In the genomic region with DNA sequence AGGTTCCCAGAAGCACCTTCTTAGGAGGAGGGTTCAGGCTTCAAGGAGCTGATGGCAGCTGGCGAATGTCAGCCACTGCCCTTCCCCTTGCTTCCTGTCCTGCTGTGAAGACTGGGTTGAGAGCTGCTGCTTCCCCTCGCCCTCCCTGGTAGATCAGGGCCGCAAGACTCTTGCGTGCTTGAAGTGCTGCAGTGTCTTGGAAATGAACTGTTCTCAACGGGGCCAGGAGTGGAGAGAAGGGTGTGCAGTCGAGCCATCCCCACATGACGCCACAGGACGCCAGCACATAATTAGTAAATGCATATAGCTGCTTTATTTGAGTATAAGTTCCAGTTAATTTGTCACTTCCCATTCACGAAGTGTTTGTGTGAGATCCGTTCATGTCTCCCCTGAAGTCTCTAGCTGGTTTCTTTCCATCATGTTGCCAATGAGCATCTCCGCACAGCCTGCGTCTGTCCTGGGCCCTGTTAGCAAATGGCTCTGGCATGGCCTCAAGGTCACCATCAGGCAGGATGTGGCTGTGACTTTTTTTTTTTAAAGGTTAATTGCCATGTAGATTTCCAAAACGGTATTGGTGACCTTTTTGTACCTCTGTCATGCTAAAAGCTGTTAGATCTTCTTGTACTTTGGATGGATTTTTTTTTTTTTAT, we compare ENCODE assay signal across 9 mouse cellular contexts. TPM values are rescaled to one million over a fixed set of nuclear protein-coding genes. Genes with fewer than 3 reads are reported as not detected.
A peak's percentile ranks its signal among the peaks of the same experiment; 100 is the strongest.
DNase-seq lines count a peak whose midpoint lies in the region.
"Had no signal": no experiment of that assay in that cellular context is flagged by ENCODE, and none has a peak within 500 bp of the region (broad histone marks: within the 10 kb centered on the region; RNA-seq: fewer than 3 reads in every experiment).

No protein-coding gene starts in this region.

- DNase-seq in kidney, adult 9 months = peak; percentile 30
- DNase-seq in kidney, adult 11 months = no peak
- DNase-seq in heart, postnatal 36 days = peak; percentile 37 to 39
- DNase-seq in lung, postnatal 14 days = peak; percentile 57
- DNase-seq in thymus, postnatal 14 days = peak; percentile 68
- no peak for DNase-seq in layer of hippocampus, adult 9-11 months
- no peak for DNase-seq in frontal cortex, postnatal 25 days (ENCODE audit: low spot score in 2 of 2)

- H3K4me3 ChIP-seq in brown adipose tissue, adult 24 weeks (ENCODE audit: insufficient read depth, low read depth, low read length) = no peak overlapping the region; the same call in 1 of the 2 replicates

- H3K27ac ChIP-seq in brown adipose tissue, adult 24 weeks (replicated peaks; ENCODE audit: low read depth, low read length) = peak overlapping the region; percentile 32
- H3K27ac ChIP-seq: liver, embryonic 14.5 days had no signal

- intact Hi-C loops in heart, postnatal 36 days (cut with DNase I) = no loop called here

- peaks cover 29% of the 10 kb centered on the region for H3K4me1 ChIP-seq in brown adipose tissue, adult 24 weeks (ENCODE audit: control insufficient read depth, insufficient read depth, insufficient read length, low read length)

RNA-seq across cellular contexts. Expression of a gene that starts 9.1 kb away (rescaled TPM):
- polyA plus RNA-seq in brown adipose tissue, adult 24 weeks (2012; ENCODE audit: insufficient read depth, insufficient read length, missing spikeins) = 9.1 and 9.5 TPM in 2 replicates
- 10 to 100 TPM; 13.8 to 17.0 TPM for total RNA-seq in heart, postnatal 36 days (2021)

Comparison
In these comparisons a context has a peak if more than half of its experiments do, and no peak if none do; other contexts are left out.
1. DNase-seq: peak in kidney, adult 9 months (single experiment), heart, postnatal 36 days (2 of 2), lung, postnatal 14 days (single experiment) and thymus, postnatal 14 days (single experiment); none in kidney, adult 11 months (single experiment), layer of hippocampus, adult 9-11 months (single experiment) and frontal cortex, postnatal 25 days (0 of 2).